Mouse (Mus musculus) liver, adult 2 months (tissue): ENCODE measurements around the gene Ces1f.

Experiments
- CTCF ChIP-seq: fragments of 200-500 bp; IDR thresholded peaks from 2 replicates; pipeline ENCODE4 v1.5.1; 2011; ENCODE audit warnings: low read depth, low read length, control low read depth
- POLR2A ChIP-seq: fragments of 200-500 bp; IDR thresholded peaks from 2 replicates; pipeline ENCODE4 v1.6.1; 2011; ENCODE audit warnings: low read length, control low read depth; ENCODE audit not compliant: insufficient read depth; ENCODE audit errors: extremely low read depth

GRCm38 (mm10) chr8:93273321-93273720 lies 6.2 kb downstream of the Ces1f start:
- TF ChIP-seq CTCF (no peak), POLR2A (no peak)
